Mouse (Mus musculus): Measurements from ENCODE around the gene Cox7c. TPM values are rescaled to one million over a fixed set of nuclear protein-coding genes. Genes with fewer than 3 reads are reported as not detected.

The Cox7c gene
- 417 TPM for polyA plus RNA-seq (2014; fragmentation: Illumina TruSeq; extraction: RNeasy Lipid Tissue Mini Kit (QIAGEN cat#74804); ENCODE audit: low read depth, low replicate concordance)

GRCm38 (mm10) chr13:86046254-86046951 is at the start of gene Cox7c:
Cox7c (minus strand) TSS chr13:86046904.

Data from adrenal gland, adult 10 weeks (tissue).